Mouse (Mus musculus) gastrocnemius, postnatal 4 days (tissue): Measurements from ENCODE around the gene Tmem151a. TPM values are rescaled to one million over a fixed set of nuclear protein-coding genes. Genes with fewer than 3 reads are reported as not detected.

Source experiments
- DNase-seq, 2 experiments: peaks; one replicate each; pipeline ENCODE4 v3.0.0; 2021 to 2022; ENCODE audit warnings: low spot score in 2 of 2, mixed read lengths in 2 of 2
- total RNA-seq, 2 experiments: library from RNA; stranded (reverse); gene quantifications; 2 replicates each; pipeline ENCODE4 v1.2.3; 2021

Tmem151a gene
- total RNA-seq, 2 experiments from 2014 or later: 0.29 to 0.34 TPM

- DNase-seq: no peak
These were observed 36.9 kb downstream of the Tmem151a start for GRCm38 (mm10) chr19:5048138-5049056.

- no peak for DNase-seq
These were observed 39.8 kb downstream of the Tmem151a start for GRCm38 (mm10) chr19:5045531-5045930.

- DNase-seq: no peak
These were observed 43.7 kb downstream of the Tmem151a start for GRCm38 (mm10) chr19:5041588-5041987.

GRCm38 (mm10) chr19:5040862-5041523 is 44.3 kb downstream of the Tmem151a start, which contains the start of gene Brms1:
Brms1 (plus strand) TSS chr19:5041354.
- DNase-seq: peak; percentile 77 to 90

DNA sequence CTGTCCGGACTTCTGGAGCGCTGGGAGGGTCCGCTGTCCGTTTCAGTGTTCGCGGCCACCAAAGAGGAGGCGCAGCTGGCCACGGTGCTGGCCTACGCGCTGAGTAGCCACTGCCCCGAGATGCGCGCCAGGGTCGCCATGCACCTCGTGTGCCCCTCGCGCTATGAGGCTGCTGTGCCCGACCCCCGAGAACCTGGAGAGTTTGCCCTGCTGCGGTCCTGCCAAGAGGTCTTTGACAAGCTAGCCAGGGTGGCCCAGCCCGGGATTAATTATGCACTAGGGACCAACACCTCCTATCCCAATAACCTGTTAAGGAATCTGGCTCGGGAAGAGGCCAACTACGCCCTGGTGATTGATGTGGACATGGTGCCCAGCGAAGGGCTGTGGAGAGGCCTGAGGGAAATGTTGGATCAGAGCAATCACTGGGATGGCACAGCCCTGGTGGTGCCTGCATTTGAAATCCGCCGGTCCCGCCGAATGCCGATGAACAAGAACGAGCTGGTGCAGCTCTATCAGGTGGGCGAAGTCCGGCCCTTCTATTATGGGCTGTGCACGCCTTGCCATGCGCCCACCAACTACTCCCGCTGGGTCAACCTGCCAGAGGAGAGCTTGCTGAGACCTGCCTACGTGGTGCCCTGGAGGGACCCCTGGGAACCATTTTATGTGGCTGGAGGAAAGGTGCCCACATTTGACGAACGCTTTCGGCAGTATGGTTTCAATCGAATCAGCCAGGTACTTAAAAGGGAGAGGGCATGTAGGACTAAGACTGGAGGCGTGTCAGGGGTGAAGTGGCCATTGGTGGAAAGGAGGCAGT is 45.8 kb downstream of the Tmem151a start:
- no peak for DNase-seq

DNA sequence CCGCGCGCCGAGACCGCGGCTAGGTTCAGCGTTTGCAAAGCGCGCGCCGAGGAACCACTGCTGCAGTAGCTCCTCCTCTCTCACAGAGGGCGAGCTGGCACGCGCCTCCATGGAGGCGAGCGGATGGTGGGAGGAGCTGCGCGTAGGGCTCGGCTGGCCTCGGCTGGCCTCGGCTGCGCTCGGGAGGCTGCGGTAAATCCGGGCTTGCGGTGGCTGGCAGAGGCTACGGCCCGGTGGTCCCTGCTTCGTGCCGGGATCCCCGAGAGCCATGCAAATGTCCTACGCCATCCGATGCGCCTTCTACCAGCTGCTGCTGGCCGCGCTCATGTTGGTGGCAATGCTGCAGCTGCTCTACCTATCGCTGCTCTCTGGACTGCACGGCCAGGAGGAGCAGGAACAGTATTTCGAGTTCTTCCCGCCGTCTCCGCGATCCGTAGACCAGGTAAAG is 46.6 kb downstream of the Tmem151a start, which contains the start of the genes B4gat1 and AC124502.3:
Gene B4gat1 (plus strand): TSS at position 118 of the 448 bp plus-strand sequence.
Gene AC124502.3 (plus strand): TSS at position 183 of the 448 bp plus-strand sequence.
- peak; percentile 85 to 91 for DNase-seq

- peak; percentile 63 to 74 for DNase-seq
These were observed 47.4 kb downstream of the Tmem151a start for GRCm38 (mm10) chr19:5037678-5038571.

DNA sequence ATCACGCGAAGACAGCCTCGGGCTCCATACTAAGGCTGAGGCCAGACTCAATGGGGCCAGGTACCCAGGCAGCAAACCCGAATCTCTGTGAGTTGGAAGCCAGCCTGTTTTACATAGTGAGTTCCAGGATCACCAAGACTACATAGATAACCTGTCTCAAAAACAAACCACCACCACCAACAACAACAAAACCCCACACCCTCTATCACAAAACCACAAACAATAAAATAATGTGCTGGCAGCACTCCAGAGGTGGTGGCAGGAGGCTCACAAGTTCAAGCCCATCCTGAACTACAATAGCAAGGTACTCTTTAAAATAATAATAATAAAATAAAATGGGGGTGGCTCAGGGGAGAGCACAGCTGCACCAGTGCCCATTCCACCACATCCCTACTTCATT is 48.8 kb downstream of the Tmem151a start:
- no peak for DNase-seq

- DNase-seq: no peak
These were observed 52.6 kb downstream of the Tmem151a start for GRCm38 (mm10) chr19:5032686-5033085.

DNA sequence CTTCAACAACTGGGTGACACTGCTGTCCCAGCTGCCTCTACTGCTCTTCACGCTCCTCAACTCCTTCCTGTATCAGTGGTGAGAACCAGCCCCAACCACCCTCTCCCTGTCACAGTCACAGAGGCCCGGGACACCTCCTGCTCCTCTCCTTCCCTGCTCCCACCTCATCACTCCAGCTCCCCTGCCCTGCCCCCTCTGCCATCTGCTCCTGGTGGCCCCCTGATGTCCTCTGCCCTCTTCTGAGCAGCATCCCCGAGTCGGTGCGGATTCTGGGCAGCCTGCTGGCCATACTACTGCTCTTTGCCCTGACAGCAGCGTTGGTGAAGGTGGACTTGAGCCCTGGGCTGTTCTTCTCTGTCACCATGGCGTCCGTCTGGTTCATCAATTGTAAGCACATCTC is 59.2 kb downstream of the Tmem151a start:
- DNase-seq: no peak

DNA sequence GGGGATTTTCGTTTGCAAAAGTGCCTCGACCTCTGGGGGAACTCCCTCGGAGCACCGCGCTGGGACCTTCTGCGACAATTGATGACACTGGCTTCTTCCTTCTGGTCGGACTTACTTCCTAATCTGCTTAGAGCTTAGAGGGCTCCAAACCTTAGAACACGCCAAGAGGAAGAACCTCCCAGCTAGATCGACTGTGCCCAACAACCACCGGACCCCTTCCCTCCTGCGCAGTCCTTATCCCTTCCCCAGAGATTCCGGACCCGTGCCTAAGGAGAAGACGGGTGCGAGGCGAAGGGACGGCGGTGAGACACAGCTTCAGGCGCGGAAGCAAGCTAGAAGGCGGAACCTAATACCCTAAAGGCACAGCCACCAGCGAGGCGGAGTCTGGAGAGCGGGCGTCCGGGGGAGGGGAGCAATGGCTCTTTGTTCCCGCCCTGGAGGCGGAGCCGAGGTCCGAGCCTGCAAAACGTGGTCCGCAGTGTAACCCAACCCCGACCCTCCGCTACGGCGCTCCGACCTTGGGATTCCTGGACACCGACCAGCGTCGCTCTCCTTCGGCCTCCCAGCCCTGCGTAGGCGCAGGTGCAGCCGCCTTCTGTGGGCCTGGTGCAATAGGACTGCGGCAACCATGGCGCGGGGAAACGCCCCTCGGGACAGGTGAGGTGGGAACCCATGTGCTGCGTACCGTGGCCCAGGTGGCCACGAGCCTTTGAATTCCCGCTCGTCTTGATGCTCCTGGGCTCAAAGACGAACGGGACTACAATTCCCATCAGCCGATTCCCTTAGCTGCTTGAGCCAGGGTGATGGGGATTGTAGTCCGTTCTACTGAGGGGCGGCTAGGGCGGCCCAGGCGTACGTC is 61.5 kb downstream of the Tmem151a start, which contains the start of gene Slc29a2:
Gene Slc29a2 (plus strand): TSS at position 240 of the 859 bp plus-strand sequence.
- peak; percentile 78 to 93 for DNase-seq

- DNase-seq: no peak
These were observed 63.9 kb downstream of the Tmem151a start for GRCm38 (mm10) chr19:5021416-5021815.

Other genes with a start within 250 kb of the Tmem151a start
- gene Ccs, start 246.2 kb downstream of the Tmem151a start, total RNA-seq: 10 to 100 TPM; 40.7 to 44.0 TPM
- gene Ccdc87, start 246.2 kb downstream of the Tmem151a start, total RNA-seq: under 1 TPM in 1 of 2 experiments, not detected in 1; 0.07 TPM
- gene Ctsf, start 230.4 kb downstream of the Tmem151a start, total RNA-seq: 10 to 100 TPM; 38.9 to 40.9 TPM
- 1,000 to 10,000 TPM; 1,624 to 1,725 TPM for gene Actn3, start 207.6 kb downstream of the Tmem151a start, total RNA-seq
- 1 to 10 TPM; 6.3 to 7.1 TPM for gene Zdhhc24, start 206.9 kb downstream of the Tmem151a start, total RNA-seq
- 1 to 10 TPM; 3.3 to 4.2 TPM for gene Bbs1, start 178.9 kb downstream of the Tmem151a start, total RNA-seq
- gene Dpp3, start 157.2 kb downstream of the Tmem151a start, total RNA-seq: 10 to 100 TPM; 53.2 to 58.1 TPM
- gene Peli3, start 142.4 kb downstream of the Tmem151a start, total RNA-seq: 1 to 10 TPM; 1.7 to 2.2 TPM
- gene Mrpl11, start 123.4 kb downstream of the Tmem151a start, total RNA-seq: 10 to 100 TPM; 54.4 to 60.4 TPM
- under 1 TPM; 0.10 to 0.20 TPM for gene Npas4, start 95.2 kb downstream of the Tmem151a start, total RNA-seq
- gene Slc29a2, start 61.7 kb downstream of the Tmem151a start, total RNA-seq: 1 to 10 TPM; 8.7 to 9.2 TPM
- gene B4gat1, start 46.7 kb downstream of the Tmem151a start, total RNA-seq: 10 to 100 TPM; 28.5 to 31.4 TPM
- under 1 TPM in 1 of 2 experiments, not detected in 1; 0.29 TPM for gene AC124502.3, start 46.6 kb downstream of the Tmem151a start, total RNA-seq
- 10 to 100 TPM; 18.3 to 19.6 TPM for gene Brms1, start 44.2 kb downstream of the Tmem151a start, total RNA-seq
- 1 to 10 TPM; 3.4 to 3.5 TPM for gene Rin1, start 35.0 kb downstream of the Tmem151a start, total RNA-seq
- gene Cd248, start 17.5 kb downstream of the Tmem151a start, total RNA-seq: 100 to 1,000 TPM; 108 to 113 TPM
- 10 to 100 TPM; 57.9 to 59.6 TPM for gene Yif1a, start 3.0 kb upstream of the Tmem151a start, total RNA-seq
- 1 to 10 TPM; 1.3 to 1.9 TPM for gene Cnih2, start 13.0 kb upstream of the Tmem151a start, total RNA-seq
- 100 to 1,000 TPM; 136 to 144 TPM for gene Rab1b, start 21.5 kb upstream of the Tmem151a start, total RNA-seq
- gene Klc2, start 33.0 kb upstream of the Tmem151a start, total RNA-seq: 10 to 100 TPM; 22.8 to 24.0 TPM
- 10 to 100 TPM; 19.0 to 20.4 TPM for gene Pacs1, start 187.6 kb upstream of the Tmem151a start, total RNA-seq
- 100 to 1,000 TPM; 114 to 120 TPM for gene Sf3b2, start 209.9 kb upstream of the Tmem151a start, total RNA-seq
- gene Gal3st3, start 212.8 kb upstream of the Tmem151a start, total RNA-seq: under 1 TPM; 0.18 to 0.22 TPM